Mouse (Mus musculus): Measurements from ENCODE around the gene Cd164l2.

The Cd164l2 gene

GRCm38 (mm10) chr4:133257798-133258408 is 46.0 kb downstream of the Cd164l2 start:
- DNase-seq: no peak

- DNase-seq: no peak
Observed at GRCm38 (mm10) chr4:133261641-133262374, 49.9 kb downstream of the Cd164l2 start.

GRCm38 (mm10) chr4:133262375-133262765 is 50.4 kb downstream of the Cd164l2 start:
- no peak for DNase-seq

- DNase-seq: no peak
Observed at GRCm38 (mm10) chr4:133262882-133263281, 51.0 kb downstream of the Cd164l2 start, which contains the start of gene Sytl1. TSS of gene Sytl1 (minus strand) at chr4:133263113.

GRCm38 (mm10) chr4:133263756-133264155 is 51.8 kb downstream of the Cd164l2 start:
- DNase-seq: no peak

GRCm38 (mm10) chr4:133264559-133264958 is 52.6 kb downstream of the Cd164l2 start:
- DNase-seq: no peak

- DNase-seq: no peak
Observed at GRCm38 (mm10) chr4:133265297-133265696, 53.4 kb downstream of the Cd164l2 start.

- DNase-seq: peak in 1 of 2 experiments; percentile 40
Observed at GRCm38 (mm10) chr4:133265759-133266158, 53.8 kb downstream of the Cd164l2 start.

- no peak for DNase-seq
Observed at GRCm38 (mm10) chr4:133266248-133266880, 54.4 kb downstream of the Cd164l2 start.

- DNase-seq: no peak
Observed at GRCm38 (mm10) chr4:133268931-133269330, 57.0 kb downstream of the Cd164l2 start.

- DNase-seq: no peak
Observed at GRCm38 (mm10) chr4:133269596-133269995, 57.7 kb downstream of the Cd164l2 start.

GRCm38 (mm10) chr4:133270929-133271328 is 59.0 kb downstream of the Cd164l2 start:
- DNase-seq: no peak

All from kidney, postnatal 4 days (tissue).